Mouse (Mus musculus) T-helper 1 cell (primary cell): Measurements from ENCODE around the gene Zfp366.

Experiments used
- in situ Hi-C: fragments of 300-600 bp; cut with MboI, MseI; formaldehyde crosslinking; loops from one replicate; pipeline ENCODE4 v1.15.1; 2025; ENCODE audit warnings: high pct_unique_total_duplicates

Gene Zfp366

DNA sequence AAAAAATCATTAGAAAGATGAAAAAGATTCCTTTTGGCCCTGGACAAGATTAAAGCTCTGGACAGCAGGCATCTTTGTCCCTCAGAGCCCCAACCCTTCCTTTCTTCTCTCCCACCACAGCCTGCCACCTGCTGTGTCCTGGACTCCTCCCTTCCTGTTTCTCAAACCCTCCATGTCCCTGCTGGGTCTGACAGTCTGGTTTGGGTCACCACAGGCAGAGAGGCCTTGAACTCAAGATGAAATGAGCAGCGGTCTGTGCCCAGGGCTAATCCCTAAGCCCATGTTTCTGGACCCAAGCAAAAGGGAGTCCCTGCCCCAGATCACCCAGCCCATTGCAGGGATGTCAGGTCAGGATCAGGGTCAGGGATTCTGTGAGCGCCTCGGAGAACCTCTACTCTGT lies 60.3 kb downstream of the Zfp366 start:
- in situ Hi-C loops, result no loop called here

DNA sequence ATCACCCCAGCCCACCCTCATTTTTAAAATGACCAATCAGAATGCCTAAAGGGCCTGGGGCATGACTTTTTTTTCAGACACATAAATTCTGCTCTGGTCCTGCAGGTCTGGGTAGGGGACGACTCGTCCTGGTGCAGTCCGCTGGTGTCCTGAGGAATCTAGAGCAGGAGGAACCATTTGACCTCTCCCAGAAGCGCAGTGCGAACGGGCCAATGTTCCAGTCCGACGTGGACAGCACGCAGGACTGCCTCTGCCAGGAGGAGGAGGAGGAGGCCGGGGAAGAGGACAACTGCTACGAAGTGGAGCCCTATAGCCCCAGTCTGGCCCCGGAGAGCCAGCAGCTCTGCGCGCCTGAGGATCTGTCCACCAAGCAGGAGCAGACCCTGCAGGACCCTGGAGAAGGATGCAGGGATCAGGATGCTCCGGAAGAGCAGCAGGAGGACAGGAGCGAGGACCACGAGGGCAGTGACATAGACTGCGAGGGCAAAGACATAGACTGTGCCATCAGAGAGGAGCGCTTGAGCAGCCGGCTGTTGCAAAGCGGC lies 61.4 kb downstream of the Zfp366 start:
- in situ Hi-C loops, result no loop called here

DNA sequence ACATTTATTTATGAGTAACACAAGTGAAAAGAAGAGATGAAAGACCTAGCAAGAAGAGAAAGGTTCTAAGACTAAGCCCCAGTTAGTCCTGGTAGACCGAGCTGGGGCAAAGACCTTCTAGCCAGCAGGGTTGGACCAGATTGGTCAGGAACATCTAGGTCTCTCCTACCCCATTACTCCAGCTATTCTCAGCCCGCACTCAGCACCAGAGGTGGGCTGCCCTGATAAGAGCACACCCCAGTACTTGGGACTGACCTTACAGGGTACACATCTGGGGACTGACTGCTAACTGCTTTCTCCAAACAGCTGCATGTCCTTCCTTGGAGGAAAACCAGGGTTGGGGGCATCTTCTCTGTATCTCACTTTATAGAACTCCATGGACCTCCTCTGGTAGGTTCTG lies 66.2 kb downstream of the Zfp366 start:
- in situ Hi-C loops, result no loop called here

DNA sequence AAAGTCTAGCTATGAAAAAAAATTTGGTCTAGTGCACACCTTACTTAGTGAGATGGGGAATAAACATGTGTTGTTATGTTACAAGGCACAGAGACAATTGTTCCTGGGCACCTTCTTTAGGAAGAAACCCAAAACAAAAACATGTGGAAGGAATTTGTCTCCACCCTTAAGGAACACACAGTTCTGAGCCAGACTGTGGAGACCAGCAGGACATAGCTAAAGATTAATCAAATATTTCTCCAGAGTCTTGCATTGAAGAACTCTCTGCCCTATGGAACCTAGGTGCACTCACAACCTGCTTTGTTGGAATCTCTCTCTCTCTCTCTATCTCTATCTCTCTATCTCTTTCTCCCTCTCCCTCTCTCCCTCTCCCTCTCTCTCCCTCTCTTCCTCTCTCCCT lies 69.6 kb downstream of the Zfp366 start:
- in situ Hi-C loops, result no loop called here

DNA sequence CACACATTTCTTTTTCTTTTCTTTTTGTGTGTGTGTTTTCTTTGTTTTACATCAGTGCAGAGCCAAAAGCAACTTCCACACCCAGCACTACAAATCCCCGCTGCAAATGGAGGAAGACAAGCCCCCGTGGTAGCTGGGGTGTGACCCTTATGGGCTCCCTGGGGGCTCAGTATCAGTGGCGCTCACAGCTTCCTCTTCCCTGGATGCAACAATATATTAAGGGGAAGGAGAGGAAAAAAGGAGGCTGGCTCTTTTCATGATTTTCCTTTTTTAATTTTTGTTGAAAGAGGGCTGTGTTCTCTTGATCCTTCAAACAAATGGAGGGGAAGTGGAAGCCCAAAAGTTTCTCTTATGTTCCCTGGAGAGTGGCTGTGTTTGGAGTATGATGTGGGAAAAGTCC lies 70.2 kb downstream of the Zfp366 start:
- in situ Hi-C loops, result no loop called here

DNA sequence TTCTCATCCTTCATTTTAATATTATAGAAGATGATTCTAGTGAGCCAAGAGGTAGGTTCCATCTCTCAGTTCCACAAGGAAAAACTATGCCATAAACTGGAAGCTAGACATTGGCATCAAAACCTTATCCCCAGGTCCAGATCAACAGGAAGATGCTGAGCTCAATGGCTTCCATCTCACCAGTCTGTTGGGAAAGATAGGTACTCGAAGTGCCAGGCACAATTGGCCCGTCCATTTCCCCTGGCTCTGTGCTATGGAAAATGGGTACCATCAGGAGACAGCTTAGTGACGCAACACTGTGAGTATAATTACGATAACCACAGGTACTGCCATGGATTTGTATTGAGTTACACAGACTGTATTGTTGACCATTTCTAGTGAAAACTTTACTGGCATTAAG lies 72.3 kb downstream of the Zfp366 start:
- in situ Hi-C loops, result no loop called here

DNA sequence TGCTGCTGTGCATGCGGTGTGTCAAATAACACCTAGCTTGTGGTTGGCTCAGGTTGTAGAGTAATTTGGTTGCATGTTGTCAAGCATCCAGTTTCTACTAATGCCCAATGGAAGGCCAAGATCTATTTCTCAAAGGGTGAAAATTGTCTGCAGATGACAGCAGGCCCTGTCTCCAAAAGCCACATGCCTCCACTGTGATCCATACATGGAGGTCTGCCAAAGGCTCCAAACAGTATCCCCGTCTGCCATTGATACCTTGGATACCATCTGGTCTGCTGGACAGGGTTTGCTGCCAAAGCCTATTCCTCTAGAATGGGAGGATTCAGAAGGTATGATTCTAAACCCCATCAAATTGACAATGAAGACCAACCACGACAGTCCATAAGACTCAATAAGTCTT lies 74.1 kb downstream of the Zfp366 start:
- in situ Hi-C loops, result no loop called here

DNA sequence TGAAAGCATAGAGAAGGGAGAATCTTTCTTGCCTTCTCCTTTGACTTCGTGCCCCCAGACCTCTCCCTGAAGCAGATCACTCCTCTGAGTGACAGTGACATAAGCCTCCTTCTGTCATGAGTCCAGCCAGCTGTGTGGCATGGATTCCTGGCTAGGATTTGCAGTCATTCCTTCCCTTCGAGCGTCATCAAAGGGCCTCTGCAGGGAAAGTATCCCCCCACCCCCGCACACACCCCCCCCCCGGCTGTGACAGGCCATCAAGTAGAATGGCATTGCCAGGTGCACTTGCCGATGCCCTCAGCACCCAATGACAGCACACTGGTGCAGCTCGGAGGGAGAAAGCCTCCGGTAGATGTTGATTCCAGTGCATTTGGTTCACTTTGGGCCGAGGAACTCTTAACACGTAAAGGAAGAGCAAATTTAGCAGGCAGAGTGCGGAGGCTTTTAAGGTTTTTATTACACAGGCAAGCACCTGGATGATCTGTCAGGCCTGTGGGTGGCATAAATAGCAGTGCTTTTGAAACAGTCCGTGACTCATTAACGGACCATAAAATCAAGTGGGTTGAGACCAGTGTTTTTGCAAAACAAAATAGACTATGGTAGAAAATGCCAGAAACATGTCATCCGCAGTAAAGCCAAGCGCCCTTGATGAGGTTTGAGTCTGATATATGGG lies 75.0 kb downstream of the Zfp366 start:
- in situ Hi-C loops, result no loop called here

DNA sequence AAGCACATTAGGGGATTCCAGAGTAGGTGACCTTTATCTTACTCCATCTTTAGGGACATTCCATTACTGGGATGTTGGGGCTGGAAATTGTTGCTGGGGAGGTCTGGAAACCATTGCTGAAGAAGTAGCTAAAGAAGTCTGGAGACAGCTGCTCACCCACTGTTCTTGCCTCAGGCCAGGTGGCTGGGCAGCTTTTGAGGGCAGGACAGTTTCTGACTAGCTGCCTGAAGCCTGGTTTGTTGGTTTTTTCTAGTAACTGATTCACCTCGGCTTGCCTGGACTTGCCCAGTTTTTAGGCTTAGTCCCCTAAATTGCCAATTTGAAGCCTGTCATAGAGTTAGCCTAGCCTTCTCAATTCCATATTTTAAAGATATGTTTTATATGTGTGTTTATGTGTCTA lies 77.8 kb downstream of the Zfp366 start:
- in situ Hi-C loops, result no loop called here

DNA sequence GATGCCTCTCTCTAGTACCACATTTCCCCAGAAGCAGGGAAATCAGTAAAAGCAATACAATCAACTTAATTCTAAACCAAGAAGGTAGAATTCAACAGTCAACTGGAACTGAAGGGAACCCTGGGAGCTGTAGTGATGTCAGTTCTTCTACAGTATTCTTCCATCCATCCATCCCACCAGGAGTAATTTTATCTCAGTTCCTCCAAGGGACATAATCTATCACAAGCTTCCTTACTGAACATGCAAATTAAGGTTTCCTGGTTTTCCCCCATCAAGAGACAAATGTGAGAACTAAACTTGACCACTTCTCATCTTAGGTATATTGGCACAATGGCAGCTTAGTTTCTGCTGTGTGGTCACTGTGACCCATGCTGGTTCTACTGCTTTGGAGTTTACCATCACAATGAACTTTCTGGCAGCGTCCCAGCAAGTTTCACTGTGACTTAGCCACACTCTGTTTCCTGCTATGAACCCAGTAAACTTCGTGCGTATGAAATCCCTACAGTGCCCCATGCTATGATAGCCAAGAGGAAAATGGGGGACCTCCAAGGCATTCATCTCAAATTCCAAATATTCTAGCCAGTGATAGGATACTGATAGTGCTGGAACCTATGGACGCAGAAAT lies 78.6 kb downstream of the Zfp366 start:
- in situ Hi-C loops, result no loop called here

DNA sequence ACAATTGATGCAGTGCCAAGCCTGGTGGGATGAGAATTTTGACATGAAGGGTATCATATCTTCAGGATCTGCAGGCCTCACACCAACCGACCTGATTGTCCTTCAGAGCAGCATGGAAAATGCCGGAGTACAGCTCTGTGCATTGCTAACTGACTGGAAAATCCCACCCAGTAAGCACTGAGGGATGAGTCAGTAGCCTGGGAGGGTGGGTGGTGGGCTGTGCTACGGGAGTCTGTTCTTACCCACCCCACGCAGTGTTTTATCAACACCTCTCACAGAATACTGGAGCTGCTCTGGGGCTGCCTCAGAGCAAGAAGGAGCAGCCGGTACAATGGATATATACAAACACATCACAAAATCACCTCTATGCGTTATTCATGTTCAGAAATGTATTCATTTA lies 79.9 kb downstream of the Zfp366 start:
- in situ Hi-C loops, result no loop called here

DNA sequence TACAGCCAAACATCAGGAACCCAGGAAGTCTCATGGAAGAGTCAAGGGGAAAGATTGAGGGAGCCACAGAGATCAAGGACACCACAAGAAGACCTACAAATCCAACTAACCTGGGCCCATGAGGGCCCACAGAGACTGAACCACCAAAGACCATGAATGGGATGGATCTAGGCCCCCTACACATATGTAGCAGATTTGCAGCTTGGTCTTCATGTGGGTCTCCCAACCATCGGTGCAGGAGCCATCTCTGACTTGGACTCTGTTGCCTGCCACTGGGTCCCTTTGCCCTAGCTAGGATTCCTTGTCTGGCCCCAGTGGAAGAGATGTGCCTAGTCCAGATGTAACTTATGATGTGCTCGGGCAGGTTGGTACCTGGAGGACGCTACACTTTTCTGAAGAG lies 87.4 kb downstream of the Zfp366 start:
- in situ Hi-C loops, result no loop called here

DNA sequence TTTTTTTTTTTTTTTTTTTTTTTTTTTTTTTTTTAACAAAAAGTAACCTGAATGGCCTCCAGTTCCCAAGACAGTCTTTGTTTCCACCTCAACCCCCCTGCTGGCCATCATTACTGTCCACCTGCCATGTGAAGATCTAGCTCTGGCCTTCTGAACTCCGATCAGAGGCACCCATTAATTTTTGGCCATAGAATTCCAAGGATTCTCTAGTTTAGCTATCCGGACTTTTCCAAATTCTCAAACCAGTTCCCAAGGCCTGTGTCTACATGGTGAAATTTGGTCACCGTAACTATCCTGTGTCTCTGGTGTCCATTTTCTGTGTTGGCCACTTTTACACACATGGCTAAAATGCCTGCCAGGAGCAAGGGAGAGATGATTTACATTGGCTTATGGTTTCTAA lies 92.9 kb downstream of the Zfp366 start:
- in situ Hi-C loops, result no loop called here

DNA sequence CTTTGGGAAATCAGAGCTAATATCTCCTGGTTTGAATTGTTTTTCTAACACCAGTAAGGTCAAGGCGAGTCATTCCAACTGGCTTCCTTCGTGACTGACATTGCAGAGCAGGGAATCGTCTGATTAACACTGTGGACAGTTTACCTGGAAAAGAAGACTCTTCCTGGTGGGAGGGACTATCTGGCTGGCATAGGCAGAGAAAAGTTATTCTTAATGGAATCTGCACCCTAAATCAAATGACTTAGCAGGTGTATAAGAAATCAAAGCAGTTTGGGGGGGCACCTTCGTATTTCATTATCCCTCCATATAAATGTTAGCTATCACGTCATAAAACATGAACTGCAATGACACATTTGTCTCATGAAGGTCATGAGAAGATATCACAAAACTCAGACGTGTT lies 93.9 kb downstream of the Zfp366 start:
- in situ Hi-C loops, result no loop called here

DNA sequence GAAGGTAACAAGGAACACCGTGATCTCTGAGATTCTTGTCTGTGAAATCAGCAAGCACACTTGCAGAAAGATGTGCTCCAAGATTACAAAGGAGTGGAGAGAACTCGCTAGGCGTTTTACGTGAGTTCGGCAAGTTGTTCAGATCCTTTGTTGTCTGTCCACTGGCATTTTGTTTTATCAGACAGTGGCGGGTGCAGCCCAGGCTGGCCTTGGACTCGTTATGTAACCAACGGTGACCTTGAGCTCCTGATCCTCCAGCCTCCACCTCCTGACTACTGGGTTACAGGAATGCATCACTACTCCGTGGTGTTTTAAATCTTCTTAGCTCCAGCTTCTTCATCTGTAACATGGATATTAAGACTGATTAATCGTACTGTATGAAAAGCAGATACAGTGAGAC lies 94.7 kb downstream of the Zfp366 start:
- in situ Hi-C loops, result no loop called here

DNA sequence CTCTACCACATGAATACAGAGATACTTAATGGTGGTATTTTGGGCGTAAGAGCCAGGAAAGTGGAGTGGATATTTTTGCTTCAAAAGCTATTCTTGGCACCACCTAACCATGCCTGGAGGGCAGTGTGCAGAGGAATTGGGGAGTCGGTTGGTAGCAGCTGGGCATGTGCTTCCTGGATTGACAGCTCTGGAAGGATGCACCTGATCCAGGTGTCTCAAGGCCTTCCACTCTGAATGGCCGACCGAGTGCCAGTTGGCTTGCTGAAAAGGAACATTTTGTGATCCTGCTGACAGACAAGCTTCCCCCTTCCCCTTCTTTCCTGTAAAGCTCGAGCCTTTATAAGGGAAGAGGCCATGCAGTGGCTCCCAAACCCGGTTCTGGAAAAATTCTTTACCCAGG lies 98.3 kb downstream of the Zfp366 start:
- in situ Hi-C loops, result no loop called here

DNA sequence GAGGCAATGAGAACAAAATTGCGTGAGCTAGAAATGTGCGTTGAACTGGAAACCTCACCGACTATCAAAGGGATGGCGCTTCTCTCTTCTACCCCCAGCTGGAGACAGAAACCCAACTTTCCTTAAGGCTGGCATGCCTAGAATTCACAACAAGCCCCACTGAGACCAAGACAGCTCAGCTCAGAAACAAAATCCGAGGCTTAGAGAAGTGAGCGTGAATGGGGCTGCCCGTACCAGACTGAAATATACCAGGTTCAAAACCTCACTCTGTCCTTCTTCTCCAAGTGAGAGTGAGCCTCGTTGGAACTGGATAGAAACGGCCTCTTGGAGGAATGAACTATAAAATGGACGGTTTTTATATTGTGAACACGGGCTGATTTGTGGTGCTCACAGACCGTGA lies 99.3 kb downstream of the Zfp366 start:
- in situ Hi-C loops, result no loop called here

DNA sequence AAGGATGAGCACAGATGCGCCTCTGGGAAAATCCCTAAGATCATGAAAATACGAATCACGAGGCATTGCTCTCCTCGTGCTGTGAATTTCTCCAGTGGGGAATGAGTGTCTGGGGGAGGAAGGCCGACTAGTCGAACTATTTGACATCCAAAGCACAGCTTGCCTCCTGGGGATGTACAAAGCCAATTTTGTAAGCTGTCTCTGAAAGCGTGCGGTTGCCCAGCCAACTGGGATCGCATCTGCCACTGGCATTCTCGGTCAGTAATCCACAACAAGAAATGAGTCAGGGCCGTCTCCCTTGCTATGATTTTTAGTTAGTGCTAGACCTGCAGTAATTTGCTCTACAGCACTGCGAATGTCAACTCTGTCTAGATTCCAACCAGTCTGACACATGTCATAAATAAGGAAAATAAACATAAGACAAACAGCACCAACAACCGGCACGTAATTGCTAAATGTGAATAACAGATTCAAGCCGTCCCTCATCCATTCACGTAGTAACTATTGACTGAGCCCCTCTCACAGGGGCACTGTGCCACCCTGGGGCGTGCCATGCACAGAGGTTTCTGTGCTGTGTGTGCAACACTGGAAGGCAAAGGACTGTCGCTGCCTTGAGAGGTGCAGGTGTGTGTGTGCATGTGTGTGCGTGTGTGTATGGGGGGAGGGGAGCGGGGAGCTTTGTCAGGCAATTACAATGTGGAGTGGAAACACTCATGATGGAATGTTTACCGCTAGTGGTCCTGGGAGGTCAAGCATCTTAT lies 100.0 kb downstream of the Zfp366 start:
- in situ Hi-C loops, result loop anchor here (5.0 kb wide), 1 partner anchor 87 kb away; no protein-coding TSS in a partner anchor

DNA sequence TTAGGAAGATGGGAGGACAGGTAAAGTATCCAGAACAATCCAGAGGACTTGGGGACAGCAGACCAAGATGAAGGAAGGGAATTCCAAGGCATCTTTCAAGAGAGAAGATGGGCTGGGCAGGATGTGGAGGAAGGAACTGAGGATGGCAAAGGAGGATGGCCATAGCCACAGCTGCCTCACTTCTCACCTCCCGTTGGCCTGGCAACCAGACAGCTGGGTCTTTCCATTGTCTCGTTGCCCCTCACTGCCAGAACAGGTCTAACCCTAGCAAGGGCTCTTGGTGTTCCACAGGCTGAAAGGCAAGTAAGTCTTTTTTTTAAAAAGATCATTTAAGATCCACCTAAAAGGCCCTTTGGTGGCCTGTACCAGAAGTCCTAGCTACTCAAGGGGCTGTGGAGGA lies 100.6 kb downstream of the Zfp366 start:
- in situ Hi-C loops, result loop anchor here (5.0 kb wide), 1 partner anchor 88 kb away; no protein-coding TSS in a partner anchor

DNA sequence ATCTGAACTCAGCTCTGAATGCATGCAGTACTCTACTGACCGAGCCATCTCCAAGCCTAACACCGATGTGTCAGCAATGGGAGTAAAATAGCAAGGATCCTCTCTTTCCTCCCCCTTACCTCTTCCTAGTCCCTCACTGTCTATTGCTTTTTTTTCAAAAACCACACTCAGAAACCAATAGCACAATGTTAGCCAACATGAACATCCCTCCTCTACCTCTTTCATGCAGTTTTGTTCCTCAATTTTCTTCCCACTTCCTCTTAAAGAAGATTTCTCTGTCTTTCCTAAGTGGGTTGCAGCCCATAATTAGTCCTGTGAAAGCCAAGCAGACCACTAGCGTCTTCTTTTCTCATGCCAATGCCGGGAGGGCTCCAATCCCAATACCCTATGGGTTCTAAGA lies 102.6 kb downstream of the Zfp366 start:
- in situ Hi-C loops, result loop anchor here (5.0 kb wide), 1 partner anchor 90 kb away; no protein-coding TSS in a partner anchor

DNA sequence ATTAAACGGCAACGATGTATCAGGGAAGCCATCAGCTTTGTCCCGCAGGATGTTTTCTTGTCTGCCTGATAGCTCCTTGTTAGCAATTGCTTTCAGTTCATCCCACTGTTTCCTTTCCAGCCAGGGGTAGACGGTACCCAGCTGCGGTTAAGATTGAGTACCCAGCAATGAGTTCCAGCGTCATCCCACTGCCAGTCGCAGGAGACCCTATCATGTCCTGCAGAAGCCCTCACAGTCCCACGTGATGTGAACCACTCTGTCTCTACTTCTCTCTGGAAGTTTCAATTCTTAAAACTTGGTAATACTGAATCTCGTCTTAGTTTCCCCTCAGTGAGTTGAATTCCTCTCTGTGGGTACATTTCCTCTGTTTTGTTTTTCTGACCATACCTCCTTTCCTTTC lies 103.2 kb downstream of the Zfp366 start:
- in situ Hi-C loops, result loop anchor here (5.0 kb wide), 1 partner anchor 90 kb away; no protein-coding TSS in a partner anchor

DNA sequence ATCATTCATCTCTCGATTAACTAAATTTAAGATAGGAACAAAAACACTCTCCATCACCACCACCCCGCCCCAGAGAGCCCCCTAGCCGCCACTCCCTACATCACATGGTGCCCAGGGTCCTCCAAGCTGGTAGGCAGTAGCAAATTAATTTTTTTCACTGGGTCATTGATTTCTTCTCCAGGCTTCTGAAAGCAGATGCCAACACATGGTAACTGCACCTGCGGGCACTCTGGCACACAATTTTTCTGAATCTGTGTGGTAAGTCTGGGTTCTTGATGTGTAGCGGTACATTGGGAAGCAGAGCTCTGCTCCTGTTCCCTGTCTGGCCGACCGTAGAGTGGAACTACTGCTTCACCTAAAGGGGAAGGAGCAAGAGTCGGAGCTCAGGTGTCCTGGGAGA lies 106.1 kb downstream of the Zfp366 start:
- in situ Hi-C loops, result no loop called here

DNA sequence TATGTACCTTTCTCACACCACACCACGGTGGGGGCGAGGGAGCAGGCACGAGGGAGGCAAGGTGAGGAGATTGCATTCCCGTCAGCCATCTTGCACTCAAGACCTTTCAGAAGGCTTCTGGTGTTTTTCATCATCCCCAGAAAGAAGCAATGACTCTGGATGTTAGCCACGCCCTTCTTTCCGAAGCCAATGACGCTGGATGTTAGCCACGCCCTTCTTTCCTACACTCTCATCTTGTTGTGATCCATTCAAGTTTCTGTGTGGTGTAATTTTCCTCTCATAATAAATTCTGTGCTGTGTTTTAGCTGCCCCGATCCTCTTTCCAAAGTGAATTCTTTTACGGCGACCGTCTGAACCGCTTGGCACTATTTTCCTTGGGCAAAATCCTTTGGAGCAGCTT lies 109.6 kb downstream of the Zfp366 start:
- in situ Hi-C loops, result no loop called here
